In genomic region chr2:5709911-5710310, GRCm38 (mm10) we compare ENCODE assay signal across 24 mouse cellular contexts.
"Had no signal": no experiment of that assay in that cellular context is flagged by ENCODE, and none has a peak within 500 bp of the region (broad histone marks: within the 10 kb centered on the region; RNA-seq: fewer than 3 reads in every experiment).

No protein-coding gene starts in this region.

- H3K4me3 ChIP-seq: heart, adult 2 months; heart, embryonic 10.5 days; heart, embryonic 12.5 days; hindbrain, embryonic 10.5 days; hindbrain, embryonic 12.5 days; intestine, embryonic 15.5 days; layer of hippocampus, adult 2 months; left cerebral cortex, adult 2 months; limb, embryonic 10.5 days; limb, embryonic 12.5 days; liver, embryonic 13.5 days had no signal

- H3K36me3 ChIP-seq: heart, embryonic 10.5 days; heart, embryonic 12.5 days; hindbrain, embryonic 10.5 days; hindbrain, embryonic 12.5 days; intestine, embryonic 15.5 days; limb, embryonic 10.5 days; limb, embryonic 12.5 days; liver, embryonic 13.5 days had no signal

- H3K27ac ChIP-seq: heart, adult 2 months; heart, embryonic 10.5 days; hindbrain, embryonic 10.5 days; hindbrain, embryonic 12.5 days; hindbrain, embryonic 14.5 days; intestine, embryonic 15.5 days; layer of hippocampus, adult 2 months; left cerebral cortex, adult 2 months; limb, embryonic 10.5 days; limb, embryonic 12.5 days; liver, embryonic 13.5 days had no signal

- H3K9ac ChIP-seq: heart, embryonic 12.5 days; hindbrain, embryonic 12.5 days; hindbrain, embryonic 14.5 days; intestine, embryonic 15.5 days; limb, embryonic 12.5 days; liver, embryonic 13.5 days had no signal

- H3K9me3 ChIP-seq: heart, embryonic 10.5 days; heart, embryonic 12.5 days; hindbrain, embryonic 10.5 days; hindbrain, embryonic 12.5 days; intestine, embryonic 15.5 days; limb, embryonic 10.5 days; limb, embryonic 12.5 days; liver, embryonic 13.5 days had no signal

- DNase-seq: gastrocnemius, postnatal 14 days; gastrocnemius, postnatal 36 days; heart, adult 11 months; heart, adult 2 months; heart, postnatal 10 days; heart, postnatal 4 days; kidney, adult 18-20 months; kidney, adult 8-10 months; kidney, postnatal 10 days; kidney, postnatal 25 days; kidney, postnatal 4 days; layer of hippocampus, postnatal 36 days; liver; liver, embryonic 13.5 days had no signal
